Mouse (Mus musculus): ENCODE measurements at regions not wholly inside any gene's neighbourhood (a gene's known extent, or its start where the extent isn't known, plus 50 kb on each side); places are given as distances from the start of the nearest gene placed in this dataset.

- TF ChIP-seq POLR2A (IDR thresholded peaks at IDR 0.05; ENCODE audit: low read depth, low read length): no peak
- TF ChIP-seq CTCF (conservative IDR thresholded peaks at IDR 0.05; ENCODE audit: insufficient read depth, insufficient read length, low read depth, low read length): no peak
These were observed 274.6 kb downstream of the Ets1 start for GRCm38 (mm10) chr9:32910641-32911040.
